Mouse (Mus musculus): ENCODE measurements around the gene Rab34.

Rab34 gene

DNA sequence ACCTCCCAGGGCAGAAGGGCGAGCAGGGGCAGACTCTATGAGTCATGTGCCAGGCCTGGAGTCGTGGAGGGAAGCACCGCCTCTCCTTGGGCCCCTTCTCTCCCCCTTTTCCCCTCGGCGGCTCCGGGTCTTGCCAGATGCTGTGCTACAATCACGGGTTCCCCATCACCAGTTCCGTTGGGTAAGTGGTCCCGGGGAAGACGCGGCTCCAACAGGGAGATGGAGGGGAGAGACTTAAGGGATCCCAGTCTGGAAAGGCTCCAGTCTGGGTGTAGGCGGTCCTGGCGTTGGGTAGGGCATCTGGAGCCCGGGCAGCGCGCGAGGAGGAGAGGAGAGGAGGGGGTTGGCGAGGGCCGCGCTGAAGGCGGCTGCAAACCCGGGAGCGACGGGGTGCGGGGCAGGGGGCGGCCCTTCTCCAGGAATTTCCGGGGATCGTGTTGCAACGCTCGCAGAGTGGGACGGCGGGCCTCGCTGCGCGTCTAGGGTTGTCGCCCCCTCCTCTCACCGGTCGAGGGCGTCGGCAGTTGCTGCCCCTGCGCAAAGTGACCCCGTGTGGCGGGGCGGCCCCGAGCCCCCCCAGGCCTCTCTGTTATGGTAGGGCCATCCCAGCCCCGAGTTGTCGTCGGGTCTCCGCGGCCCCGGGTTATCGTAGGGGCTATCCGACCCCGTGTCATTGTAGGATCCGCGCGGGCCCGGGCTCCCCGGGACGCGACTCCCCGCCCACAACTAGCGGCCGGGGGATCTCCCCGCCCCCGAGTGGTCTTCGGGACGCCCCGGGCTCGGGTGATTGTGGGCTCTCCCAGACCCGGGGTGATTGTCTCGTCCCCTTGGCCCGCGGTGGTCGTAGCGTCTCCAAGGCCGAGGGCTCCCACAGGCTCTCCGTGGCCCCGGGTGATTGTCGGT, at the start of gene Rab34:
Gene Rab34 (plus strand): TSS at position 100 of the 903 bp plus-strand sequence.
- peak; percentile 41 for DNase-seq (ENCODE audit: low read depth, low spot score)

DNA sequence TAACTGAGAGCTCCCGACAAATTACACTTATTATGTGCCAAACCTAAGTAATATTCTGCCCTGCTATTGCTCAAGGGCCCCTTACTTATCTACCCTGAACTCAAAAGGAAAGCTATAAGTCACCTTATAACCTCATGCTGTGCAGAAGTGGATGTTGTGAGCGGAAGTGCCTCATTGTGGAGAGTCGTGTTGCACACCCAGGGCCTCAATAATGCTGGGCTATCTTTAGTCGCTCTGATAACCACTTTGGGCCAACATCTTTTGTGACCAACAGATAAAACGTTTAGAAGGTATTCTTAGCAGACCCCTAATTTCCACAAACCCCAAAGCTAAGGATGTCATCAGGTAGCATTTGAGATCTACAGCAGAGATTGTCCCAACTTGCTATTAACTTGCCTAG, 47.6 kb upstream of the Rab34 start:
- no peak for DNase-seq (ENCODE audit: low read depth, low spot score)

DNA sequence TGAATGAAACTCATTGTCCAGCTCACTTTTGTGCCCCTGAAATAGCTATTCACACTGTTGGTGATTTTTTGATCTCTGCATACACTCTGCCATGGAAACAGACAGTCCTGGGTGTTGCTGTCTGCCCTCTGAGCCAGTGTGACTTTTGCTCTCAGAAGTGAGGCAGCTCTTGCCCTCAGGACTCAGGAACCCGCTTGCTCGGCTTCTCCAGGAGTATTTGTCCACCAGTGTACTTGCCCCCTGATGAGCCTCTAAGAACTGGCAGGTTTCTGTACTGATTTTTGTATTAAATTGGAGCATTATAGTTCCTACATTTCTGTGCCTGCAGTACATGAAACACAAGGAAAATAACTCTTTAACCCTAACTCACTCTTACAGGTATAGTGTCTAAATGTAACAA, 44.7 kb upstream of the Rab34 start:
- DNase-seq (ENCODE audit: low read depth, low spot score), result no peak

DNA sequence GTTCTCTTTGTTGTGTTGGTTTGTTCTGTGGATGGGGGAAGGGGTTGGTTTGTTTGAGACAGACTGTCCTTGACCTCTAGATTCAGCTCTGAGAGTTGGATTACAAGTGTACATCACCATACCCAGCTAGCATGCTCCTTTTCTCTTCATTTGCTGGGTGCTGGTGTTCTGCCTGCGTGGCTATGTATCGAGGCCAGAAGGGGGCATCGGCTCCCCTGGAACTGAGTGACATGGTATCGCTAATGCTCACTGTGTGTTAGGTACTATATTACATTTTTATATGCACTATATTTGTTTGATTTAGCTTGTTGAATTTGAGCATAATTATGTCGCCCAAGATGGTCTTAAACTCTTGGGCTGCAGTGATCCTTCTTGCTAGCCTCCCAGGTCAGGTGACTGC, 42.1 kb upstream of the Rab34 start:
- no peak for DNase-seq (ENCODE audit: low read depth, low spot score)

DNA sequence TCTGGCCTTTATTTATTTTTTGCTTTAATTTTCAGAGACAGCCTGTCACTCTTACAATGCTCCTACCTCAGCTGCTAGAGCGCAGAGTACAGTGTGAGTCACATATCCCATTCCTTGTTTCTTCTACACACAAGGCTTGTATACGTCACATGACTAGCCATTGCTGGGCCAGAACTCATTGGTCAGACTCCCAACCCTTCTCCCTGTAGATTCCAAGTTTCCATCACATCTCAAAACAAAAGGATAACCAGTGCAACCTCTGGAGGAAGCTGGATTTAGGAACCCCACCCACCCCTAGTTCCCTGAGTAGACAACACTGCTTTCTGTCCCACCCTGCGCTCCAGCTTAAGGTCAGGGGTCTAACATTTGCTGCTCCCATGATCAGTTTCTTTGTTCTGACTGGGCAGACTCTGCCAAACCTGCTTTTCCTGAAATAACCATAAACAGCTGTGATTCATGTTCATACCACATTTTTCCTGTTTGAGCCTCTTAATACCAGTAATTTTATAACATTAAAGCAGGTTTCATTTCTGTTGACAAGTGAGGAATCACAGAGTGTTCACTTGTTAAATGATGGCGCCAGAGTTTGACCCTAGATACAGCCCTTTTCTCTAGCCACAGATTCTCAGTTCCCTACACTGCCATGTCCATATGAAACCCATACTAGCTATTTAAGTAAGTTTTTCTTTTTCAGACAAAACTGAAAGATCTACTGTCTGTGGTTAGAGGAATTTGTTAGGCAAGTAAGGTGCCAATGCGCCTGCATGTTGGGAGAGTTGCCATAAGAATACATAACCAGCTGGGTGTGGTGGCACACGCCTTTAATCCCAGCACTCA, 41.3 kb upstream of the Rab34 start:
- no peak for DNase-seq (ENCODE audit: low read depth, low spot score)

DNA sequence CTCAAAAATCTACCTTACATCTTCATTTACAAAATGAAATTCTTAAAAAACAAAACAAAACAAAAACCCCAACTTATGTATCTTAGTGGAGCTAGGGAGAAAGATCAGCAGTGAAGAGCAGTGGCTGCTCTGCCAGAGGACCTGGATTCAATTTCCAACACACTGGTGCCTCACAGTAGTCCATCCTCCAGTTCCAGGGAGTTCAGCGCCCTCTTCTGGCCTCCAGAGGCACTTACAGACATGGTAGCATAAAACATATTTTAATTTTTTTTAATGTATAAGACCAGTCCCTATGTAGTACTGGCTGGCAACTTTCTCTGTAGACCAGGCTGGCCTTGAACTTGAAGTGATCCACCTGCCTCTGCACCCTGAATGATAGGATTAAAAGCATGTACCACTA, 37.1 kb upstream of the Rab34 start:
- DNase-seq (ENCODE audit: low read depth, low spot score), result no peak

DNA sequence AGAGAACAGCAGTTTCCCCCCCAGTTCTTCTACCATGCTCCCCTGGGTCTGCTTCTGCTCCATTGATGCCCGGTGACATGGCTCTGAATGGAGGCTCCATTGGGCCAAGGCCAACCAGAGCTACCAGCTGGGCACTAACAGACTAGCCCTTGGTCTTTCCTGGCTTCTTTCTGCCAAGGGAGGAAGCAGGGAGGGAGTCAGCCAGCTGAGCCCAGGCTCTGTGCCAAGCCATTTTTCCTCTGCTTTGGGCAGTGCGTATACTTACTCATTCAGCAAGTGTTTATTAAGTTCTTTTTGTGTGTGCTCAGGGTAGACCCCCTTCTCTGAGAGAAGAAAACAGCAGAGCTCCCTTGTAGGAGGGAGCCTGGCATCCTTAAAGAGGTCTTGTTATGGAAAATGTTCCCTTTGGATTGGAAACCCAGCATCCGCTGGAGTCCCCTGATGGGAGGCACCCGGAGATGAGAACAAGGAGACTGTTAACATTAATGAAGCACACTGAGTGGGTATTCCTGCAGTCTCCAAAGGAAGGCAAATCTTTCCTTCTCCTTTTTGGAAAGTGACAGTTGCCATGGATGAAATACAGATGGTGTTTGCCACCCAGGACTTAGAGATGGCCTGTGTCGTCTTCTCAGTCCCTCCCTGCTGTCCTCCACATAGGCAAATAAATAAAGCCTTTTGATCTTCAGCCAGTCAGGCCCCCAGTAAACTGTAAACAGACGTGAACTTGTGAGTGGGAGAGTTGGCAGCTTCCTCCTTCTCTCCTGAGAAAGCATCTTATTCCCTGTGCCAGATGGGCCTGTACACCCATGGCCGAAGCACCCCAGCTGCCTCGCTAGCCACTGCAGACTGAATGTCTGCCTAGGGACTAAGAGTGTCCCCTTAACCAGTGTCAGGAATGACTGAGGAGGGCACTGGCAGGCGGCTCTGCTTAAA, 35.7 kb upstream of the Rab34 start:
- no peak for DNase-seq (ENCODE audit: low read depth, low spot score)

DNA sequence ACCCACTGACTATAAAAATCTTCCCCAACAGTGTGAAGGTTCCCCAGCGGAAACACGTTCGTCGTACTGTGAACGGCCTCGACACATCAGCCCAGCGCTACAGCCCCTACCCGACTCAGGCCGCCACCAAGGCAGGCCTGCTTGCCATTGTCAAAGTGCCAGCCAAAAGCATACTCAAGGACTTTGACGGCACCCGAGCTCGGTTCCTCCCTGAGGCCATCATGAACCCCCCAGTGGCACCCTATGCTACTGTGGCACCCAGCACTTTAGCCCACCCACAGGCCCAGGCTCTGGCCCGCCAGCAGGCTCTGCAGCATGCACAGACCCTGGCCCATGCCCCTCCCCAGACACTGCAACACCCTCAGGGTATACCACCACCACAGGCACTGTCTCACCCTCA, 34.5 kb upstream of the Rab34 start:
- DNase-seq (ENCODE audit: low read depth, low spot score), result no peak

DNA sequence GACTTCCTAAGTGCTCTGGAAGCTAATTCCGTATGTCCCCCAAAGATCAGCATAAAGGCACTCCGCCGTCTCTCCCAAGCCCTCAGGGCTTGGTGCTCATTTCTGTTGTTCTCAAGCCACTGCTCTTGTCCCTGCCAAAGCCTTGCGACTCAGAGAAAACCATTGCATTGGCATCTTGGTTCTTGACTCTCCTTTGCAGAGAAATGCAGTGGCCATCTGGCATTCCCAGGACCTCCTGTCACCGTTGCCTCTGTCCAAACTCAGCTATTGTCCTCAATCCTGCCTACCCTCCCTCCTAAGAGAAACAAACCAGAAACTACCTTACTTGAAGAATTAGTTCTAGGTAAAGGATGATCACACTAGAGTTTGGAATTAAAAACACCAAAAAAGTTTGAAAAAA, 32.6 kb upstream of the Rab34 start:
- DNase-seq (ENCODE audit: low read depth, low spot score), result no peak

DNA sequence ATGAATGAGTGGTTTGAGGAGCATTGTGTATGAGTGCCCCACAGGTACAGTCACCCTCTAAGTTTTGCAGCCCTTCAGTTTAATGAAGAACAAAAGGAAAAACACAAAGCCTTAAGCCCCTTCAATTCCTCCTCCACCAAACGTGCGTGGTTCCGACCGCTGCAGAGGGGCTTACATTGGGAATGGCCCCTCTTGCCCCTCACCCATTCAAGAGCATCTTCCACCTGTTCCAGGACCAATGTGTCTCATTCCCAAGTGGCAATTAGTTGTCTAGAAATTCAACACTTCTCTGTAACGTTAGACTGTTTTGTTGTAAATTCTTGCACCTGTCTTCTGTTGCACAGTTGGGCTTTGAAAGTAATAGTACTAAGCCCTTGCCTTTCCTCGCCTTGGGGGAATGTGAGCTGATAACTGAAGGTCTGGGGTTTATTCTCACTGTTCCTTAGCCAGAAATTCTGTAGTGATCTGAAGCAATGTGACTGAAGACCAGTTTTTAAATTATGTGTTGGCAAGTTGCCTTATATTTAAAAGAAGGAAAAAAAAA, 32.0 kb upstream of the Rab34 start:
- no peak for DNase-seq (ENCODE audit: low read depth, low spot score)

DNA sequence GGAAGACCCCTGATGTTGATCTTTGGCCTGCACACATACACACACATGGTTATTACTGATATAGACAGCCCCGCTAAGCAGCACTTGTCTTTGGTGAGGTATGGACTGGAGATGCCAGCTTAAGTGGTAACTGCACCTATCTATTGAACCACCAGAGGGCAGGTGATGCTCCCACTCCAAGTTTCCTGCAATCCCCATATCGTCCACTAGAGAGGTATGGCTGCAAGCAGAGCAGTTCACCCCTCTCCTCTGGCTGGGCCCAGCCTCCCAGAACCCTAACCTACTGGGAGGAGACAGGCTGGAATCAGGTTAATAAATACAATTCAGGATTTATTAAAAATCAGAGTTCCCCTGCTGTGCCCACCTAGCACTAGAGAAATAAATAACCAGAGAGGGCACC, 29.1 kb upstream of the Rab34 start:
- DNase-seq (ENCODE audit: low read depth, low spot score), result peak; percentile 80

DNA sequence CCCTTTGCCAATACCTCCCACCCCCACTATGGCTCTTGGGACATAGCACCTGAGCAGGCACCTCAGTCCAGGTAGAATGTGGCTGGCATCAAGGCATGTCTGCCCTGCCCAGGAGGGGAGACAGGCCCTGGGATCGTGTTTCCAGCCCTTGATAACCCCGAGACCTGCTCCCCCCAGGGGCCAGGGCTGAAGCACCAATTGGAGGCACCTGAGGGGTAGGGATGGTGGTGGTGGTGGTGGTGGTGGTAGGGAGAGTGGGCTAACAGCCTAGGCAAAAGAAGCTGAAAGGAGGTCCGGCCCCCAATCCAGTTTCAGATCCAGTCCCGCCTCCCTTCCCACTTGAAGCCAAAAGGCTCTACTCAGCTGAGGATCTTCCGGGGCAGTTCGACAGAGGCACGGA, 28.7 kb upstream of the Rab34 start:
- no peak for DNase-seq (ENCODE audit: low read depth, low spot score)

DNA sequence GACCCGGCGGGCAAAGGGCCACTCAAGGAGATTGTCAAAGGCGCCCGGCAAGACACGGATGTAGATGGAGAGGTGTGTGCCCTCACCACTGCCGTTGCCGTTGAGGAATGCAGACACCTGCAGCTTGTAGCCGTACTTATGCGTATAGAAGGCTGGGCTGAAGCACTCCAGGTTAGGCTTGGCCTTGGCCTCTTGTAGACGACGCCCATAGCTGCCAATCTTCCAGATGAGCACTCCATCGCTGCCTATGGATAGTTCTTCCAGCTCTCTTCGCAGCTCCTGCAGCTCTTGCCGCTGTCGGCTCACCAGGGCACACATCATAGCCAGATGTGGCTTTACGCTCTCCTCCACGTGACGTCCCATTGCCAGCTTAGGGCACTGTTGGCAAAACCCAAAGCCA, 28.1 kb upstream of the Rab34 start:
- no peak for DNase-seq (ENCODE audit: low read depth, low spot score)

DNA sequence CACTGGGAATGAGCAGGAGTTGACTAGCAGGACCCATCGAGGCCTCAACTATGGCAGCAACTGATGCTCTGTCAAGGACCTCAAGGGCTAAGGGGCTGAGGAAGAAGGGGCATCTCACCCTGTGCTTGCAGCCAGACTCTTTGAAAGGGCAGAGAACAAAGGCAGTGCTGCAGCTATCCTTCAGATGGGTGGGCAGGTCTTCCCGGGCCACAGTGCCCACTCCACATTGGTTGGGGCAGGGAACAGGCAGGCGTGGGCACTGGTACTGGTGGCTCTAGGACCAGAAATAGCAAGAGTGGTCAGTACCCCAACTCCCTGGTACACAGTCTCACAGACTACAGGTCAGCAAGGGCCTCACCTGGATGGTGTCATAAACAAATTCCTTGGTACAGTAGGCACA, 27.6 kb upstream of the Rab34 start:
- no peak for DNase-seq (ENCODE audit: low read depth, low spot score)

DNA sequence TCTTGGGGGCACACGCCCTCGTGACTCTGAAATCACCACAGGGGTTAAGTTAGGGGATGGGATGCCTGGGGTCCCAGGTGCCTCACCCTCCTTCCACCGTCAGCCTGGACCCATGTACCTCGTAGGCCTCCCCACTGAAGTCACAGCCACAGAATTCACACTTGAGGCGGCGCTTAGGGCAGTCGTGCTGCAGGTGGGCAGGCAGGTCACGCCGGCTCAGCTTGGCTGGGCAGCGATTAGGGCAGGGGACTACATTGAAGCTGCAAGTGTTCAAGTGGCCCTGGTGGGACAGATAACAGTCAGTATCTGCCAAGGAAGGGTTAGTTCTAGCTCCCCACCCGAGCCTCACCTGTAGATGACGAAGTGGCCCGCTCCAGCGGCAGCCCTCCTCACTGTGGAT, 27.1 kb upstream of the Rab34 start:
- DNase-seq (ENCODE audit: low read depth, low spot score), result no peak

DNA sequence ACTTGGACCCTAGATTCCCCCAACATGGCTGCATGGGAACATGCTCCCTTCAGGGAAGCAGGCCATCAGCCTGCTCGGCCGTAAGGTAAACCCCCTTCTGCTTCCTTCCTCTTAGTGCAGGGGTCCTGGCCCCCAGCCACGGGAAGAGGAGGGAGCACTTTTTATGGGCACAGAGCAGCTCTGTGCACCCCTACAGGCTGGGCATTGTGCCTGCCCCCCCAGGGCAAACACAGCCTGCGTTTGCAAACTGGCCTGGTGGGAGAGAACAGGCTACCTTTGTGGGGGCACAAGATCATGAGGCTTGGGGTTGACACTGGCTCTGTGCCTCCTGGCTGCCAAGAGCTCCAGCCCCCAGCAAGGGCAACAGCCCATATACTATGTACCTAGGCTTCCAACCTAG, 26.3 kb upstream of the Rab34 start:
- no peak for DNase-seq (ENCODE audit: low read depth, low spot score)

DNA sequence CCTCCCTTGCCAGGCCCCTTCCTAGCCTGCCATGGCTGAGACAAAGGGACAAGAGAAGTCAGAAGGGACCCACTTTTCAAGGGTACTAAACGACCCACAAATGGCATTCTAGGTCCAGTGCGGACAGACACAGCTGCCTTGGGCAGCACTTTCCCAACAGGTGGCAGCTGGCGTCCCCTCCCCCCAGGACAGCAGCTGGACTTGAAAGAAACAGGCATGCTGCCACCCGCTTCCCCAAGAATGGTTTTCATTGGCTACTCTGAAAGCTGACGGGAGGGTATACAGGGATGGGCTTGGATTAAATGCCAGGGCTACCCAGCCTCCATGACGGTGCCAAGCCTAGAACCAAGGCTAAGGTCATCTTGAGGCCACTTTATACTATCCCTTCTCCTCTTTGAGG, 25.7 kb upstream of the Rab34 start:
- peak; percentile 69 for DNase-seq (ENCODE audit: low read depth, low spot score)

DNA sequence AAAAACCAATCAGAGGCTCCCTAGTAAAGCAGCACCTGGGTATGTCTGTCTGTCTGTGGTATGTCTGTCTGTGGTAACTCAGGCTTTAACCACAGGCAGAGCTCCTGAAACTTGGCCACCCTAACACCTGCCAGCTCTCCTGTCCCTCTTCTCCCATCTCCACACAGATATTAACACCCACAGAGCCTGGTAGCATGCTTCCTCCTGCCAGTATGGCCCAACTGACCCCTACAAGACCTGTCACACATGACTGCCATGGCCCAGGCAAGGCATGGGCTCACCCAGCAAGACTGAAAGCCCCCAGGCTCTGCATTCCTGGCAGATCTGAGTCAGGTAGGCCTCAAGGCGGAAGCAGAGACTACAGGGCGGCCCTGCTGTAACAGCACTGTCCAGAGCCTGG, 25.2 kb upstream of the Rab34 start:
- no peak for DNase-seq (ENCODE audit: low read depth, low spot score)

DNA sequence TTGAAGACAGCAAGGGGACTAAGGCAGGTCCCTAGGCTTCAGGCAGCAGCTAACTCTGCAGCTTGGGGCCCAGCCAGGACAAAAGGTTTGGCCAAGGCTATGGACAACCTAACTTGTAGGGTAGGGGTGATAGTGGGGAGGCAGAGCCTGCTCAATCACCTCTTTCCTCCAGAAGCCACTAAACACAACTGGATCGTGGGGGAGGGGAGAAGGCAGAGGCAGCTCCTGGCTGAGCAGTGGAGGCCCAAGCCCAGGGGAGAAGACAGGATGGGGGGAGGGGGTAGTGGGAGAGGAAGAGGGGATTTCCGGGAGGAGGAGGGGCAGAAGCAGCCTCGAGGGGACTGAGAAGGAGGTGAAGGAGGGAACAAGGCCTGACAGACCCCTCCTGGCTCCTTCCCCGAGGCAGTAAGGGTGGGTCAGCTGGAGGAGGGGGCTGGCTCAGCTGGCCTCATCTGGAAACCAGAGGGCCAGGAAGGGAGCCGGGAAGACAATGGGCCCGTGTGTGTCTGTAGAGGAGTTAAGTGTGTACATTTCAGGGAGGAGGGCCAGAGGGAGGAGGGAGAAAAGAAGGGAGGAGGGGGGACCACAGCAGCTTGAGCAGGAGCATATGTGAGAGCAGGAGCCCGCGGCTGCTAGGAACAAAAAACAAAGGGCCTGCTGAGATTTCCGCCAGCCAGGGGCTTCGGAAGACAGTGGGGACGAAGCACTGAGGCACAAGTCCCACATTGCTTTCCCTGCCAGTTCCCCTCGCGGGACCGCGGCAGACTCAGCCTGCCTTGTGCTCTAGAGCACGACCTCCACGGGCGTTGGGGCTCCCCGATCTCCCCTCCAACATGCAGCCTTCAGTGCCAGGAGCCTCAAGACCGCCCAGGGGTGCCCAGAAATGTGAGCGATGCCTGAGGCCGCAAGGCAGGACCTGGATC, 24.3 kb upstream of the Rab34 start:
- DNase-seq (ENCODE audit: low read depth, low spot score), result peak; percentile 46

DNA sequence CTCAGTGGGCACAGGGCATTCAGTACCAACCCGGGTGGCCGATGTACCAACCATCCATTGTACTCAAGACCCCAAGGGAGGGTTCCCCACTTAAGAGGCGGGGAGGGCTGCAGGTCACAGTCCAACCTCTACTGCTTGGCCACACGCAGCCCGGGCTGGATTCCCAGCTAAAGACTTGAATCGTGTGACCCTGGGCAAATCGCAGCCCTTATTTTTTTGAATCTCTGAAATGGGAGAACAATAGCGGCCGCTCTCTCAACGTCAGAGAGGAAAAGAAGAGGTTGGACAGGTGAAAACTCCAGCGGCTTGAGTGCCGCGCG, 23.7 kb upstream of the Rab34 start:
- DNase-seq (ENCODE audit: low read depth, low spot score), result no peak

All from skeletal muscle tissue, adult 2 months (tissue).